Mouse (Mus musculus) CH12.LX (cell line): ENCODE results near the gene Trpm3. TPM values are rescaled to one million over a fixed set of nuclear protein-coding genes. Genes with fewer than 3 reads are reported as not detected.

Source experiments
- DNase-seq: peaks from one replicate; pipeline ENCODE4 v3.0.0-alpha.2; 2013; ENCODE audit errors: extremely low read depth
- H3K27ac ChIP-seq: 2 replicates; pipeline ENCODE4 v1.5.1; 2012; ENCODE audit warnings: low read depth, mild to moderate bottlenecking, control low read depth, moderate library complexity; ENCODE audit not compliant: insufficient read depth
- H3K27me3 ChIP-seq: replicated peaks from 2 replicates; pipeline ENCODE3; 2012; ENCODE audit warnings: inconsistent platforms
- H3K36me3 ChIP-seq, 2 experiments: replicated peaks in 1 of 2; 2 replicates each; pipeline versions ENCODE3 to v1.6.1; 2012; ENCODE audit warnings: inconsistent platforms in 1 of 2, low read length in 1 of 2, mild to moderate bottlenecking in 1 of 2, mixed read lengths in 1 of 2, moderate library complexity in 1 of 2; ENCODE audit not compliant: control insufficient read depth in 1 of 2, insufficient read depth in 1 of 2
- H3K4me1 ChIP-seq, 2 experiments: 2 replicates each; pipeline ENCODE4 v1.6.1; 2012; ENCODE audit warnings: inconsistent platforms in 1 of 2, moderate library complexity in 1 of 2; ENCODE audit not compliant: insufficient read depth in 2 of 2, control insufficient read depth in 1 of 2
- H3K4me2 ChIP-seq: 2 replicates; pipeline ENCODE4 v1.6.1; 2012; ENCODE audit warnings: low read depth, mild to moderate bottlenecking, control low read depth; ENCODE audit not compliant: poor library complexity, insufficient read depth, severe bottlenecking
- H3K4me3 ChIP-seq, 3 experiments: fragments of 150-350 bp in 1 of 3; sonication (generic) in 1 of 3; replicated peaks in 1 of 3; 2 replicates each; pipeline versions ENCODE3 to v1.5.1; 2011 to 2012; ENCODE audit warnings: low read depth in 2 of 3, low read length in 2 of 3, mild to moderate bottlenecking in 2 of 3, moderate library complexity in 2 of 3, control low read depth in 1 of 3, improper control_type of control experiment in 1 of 3, inconsistent platforms in 1 of 3, mixed read lengths in 1 of 3; ENCODE audit not compliant: poor library complexity in 1 of 3
- H3K79me2 ChIP-seq: replicated peaks from 2 replicates; pipeline ENCODE4 v1.6.1; 2012; ENCODE audit warnings: mild to moderate bottlenecking, moderate library complexity; ENCODE audit not compliant: control insufficient read depth, poor library complexity, insufficient read depth, severe bottlenecking; ENCODE audit errors: extremely low read depth
- H3K9ac ChIP-seq: 2 replicates; pipeline ENCODE4 v1.6.1; 2012; ENCODE audit warnings: low read depth, mild to moderate bottlenecking, control low read depth, moderate library complexity; ENCODE audit not compliant: insufficient read depth
- H3K9me3 ChIP-seq: replicated peaks from 2 replicates; pipeline ENCODE3; 2012; ENCODE audit warnings: low read length, inconsistent platforms, mixed read lengths
- CTCF ChIP-seq, 2 experiments: IDR thresholded peaks in 1 of 2; conservative IDR thresholded peaks in 1 of 2; 2 replicates each; pipeline ENCODE4 v1.5.1; 2011 to 2012; ENCODE audit warnings: low read depth in 2 of 2, low read length in 2 of 2, improper control_type of control experiment in 1 of 2, inconsistent platforms in 1 of 2, mild to moderate bottlenecking in 1 of 2, moderate library complexity in 1 of 2
- E2F4 ChIP-seq: IDR thresholded peaks from 2 replicates; pipeline ENCODE4 v1.6.1; 2011; ENCODE audit warnings: low read depth, low read length, improper control_type of control experiment; ENCODE audit not compliant: insufficient replicate concordance
- GABPA ChIP-seq: IDR thresholded peaks from 2 replicates; pipeline ENCODE4 v1.6.1; 2012; ENCODE audit warnings: low read depth, low read length, improper control_type of control experiment, inconsistent platforms; ENCODE audit not compliant: insufficient replicate concordance
- HCFC1 ChIP-seq: IDR thresholded peaks from 2 replicates; pipeline ENCODE4 v1.6.1; 2012; ENCODE audit warnings: low read depth, mild to moderate bottlenecking, inconsistent platforms, low read length, improper control_type of control experiment
- JUN ChIP-seq: IDR thresholded peaks from 2 replicates; pipeline ENCODE4 v1.6.1; 2011; ENCODE audit warnings: low read depth, mild to moderate bottlenecking, low read length, improper control_type of control experiment, moderate library complexity; ENCODE audit not compliant: insufficient read depth
- KAT2A ChIP-seq: IDR thresholded peaks from 2 replicates; pipeline ENCODE4 v1.6.1; 2012; ENCODE audit warnings: low read length, improper control_type of control experiment, inconsistent platforms; ENCODE audit not compliant: insufficient replicate concordance
- MAFK ChIP-seq: IDR thresholded peaks from 2 replicates; pipeline ENCODE4 v1.6.1; 2011; ENCODE audit warnings: low read length, improper control_type of control experiment; ENCODE audit not compliant: insufficient replicate concordance
- MAX ChIP-seq: IDR thresholded peaks from 2 replicates; pipeline ENCODE4 v1.6.1; 2011; ENCODE audit warnings: low read length, improper control_type of control experiment
- NELFE ChIP-seq: IDR thresholded peaks from 2 replicates; pipeline ENCODE4 v1.6.1; 2011; ENCODE audit warnings: low read depth, low read length, improper control_type of control experiment
- USF2 ChIP-seq: conservative IDR thresholded peaks from 2 replicates; pipeline ENCODE4 v1.6.1; 2011; ENCODE audit warnings: low read depth, low read length, improper control_type of control experiment
- ZNF384 ChIP-seq: IDR thresholded peaks from 2 replicates; pipeline ENCODE4 v1.6.1; 2012; ENCODE audit warnings: low read depth, low read length, improper control_type of control experiment, inconsistent platforms
- dilution Hi-C: fragments of 300-500 bp; cut with MboI; formaldehyde crosslinking; loops from 2 replicates; pipeline ENCODE4 v1.14.3; 2020; ENCODE audit warnings: low sequenced_read_pairs; ENCODE audit not compliant: extremely low pct_unique_long_range_greater_than_20kb, extremely low pct_ligation_motif_present
- in situ Hi-C: fragments of 300-500 bp; cut with MboI; formaldehyde crosslinking; loops from 3 replicates; pipeline ENCODE4 v1.14.3; 2019; ENCODE audit warnings: low sequenced_read_pairs, low pct_ligation_motif_present, low pct_unique_long_range_greater_than_20kb, mixed read lengths
- polyA plus RNA-seq: library from polyadenylated mRNA; unstranded; fragments of >175 nt; gene quantifications from 2 replicates; pipeline ENCODE4 v1.2.1, GENCODE M21; 2012; ENCODE audit warnings: low read depth; ENCODE audit not compliant: insufficient read length
- total RNA-seq, 2 experiments: library from RNA; depleted of rRNA; stranded (reverse); fragments of 300-350 nt in 1 of 2; fragments of >200 nt in 1 of 2; gene quantifications; 2 replicates each; pipeline ENCODE4 v1.2.3; 2012 to 2014

Gene Trpm3
- total and polyA plus RNA-seq, 3 experiments, result 0.01 TPM; not detected in 2

DNA sequence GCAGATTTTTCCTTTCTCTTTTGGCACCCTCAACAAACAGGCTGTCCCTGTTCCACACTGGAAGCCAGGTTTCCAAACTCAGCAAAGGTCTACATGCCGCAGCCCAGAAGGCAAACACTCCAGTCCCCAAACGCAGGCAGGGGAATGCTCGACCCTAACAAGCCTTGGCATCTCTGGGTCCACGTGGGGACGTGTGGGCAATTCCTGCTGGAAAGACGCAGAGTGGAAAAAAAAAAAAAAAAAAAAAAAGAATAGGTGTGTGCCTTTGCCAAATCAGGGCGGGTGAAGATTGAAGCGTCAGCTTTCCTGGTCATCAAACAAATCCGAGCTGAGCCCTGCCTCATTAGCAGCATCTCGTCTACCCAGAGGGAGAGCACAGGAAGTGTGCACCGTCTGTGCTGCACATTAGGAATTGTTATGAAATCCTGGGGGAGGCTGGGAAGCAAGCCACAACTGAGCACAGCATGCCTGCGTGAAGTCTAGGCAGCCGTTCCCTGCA, 614.5 kb downstream of the Trpm3 start:
- Histone ChIP-seq H3K27ac (no peak overlapping the region), H3K4me2 (no peak overlapping the region), H3K79me2 (no peaks in the 10 kb centered on the region), H3K4me1 (no peaks in the 10 kb centered on the region), H3K9ac (no peak overlapping the region), H3K9me3 (no peaks in the 10 kb centered on the region), H3K36me3 (no peaks in the 10 kb centered on the region), H3K27me3 (no peaks in the 10 kb centered on the region), H3K4me3 (no peak overlapping the region)
- in situ Hi-C loops, result no loop called here
- no peak for DNase-seq
- TF ChIP-seq JUN, result no peak
- no peak for TF ChIP-seq ZNF384
- dilution Hi-C loops, result no loop called here

DNA sequence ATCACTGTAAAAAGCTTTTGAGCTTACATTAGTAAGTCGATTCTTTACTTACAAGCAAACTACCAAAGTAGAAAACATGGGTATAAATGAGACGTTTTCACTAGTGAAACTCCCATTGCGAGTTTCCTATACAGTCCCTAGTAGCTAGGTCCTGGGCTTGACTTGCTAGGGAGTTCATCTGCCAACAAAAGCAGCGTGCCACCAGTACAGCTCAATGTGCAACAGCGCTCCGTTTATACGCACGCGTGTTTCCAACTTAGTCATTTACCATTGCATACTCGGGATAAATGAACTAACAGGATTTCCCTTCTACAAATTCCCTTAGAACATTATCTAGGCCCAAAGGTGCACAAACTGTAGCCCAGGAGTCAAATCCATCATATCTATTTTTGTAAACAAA, 615.2 kb downstream of the Trpm3 start:
- TF ChIP-seq JUN, result no peak
- no peak for TF ChIP-seq GABPA
- no peak for TF ChIP-seq NELFE
- TF ChIP-seq KAT2A, result no peak
- no peak for TF ChIP-seq CTCF (conservative IDR thresholded peaks at IDR 0.05 in 1 of 2, IDR thresholded peaks at IDR 0.05 in 1 of 2; ENCODE audit: low read depth in 2 of 2, low read length in 2 of 2)
- no peak for TF ChIP-seq USF2
- TF ChIP-seq E2F4, result no peak
- TF ChIP-seq, all 38 proteins: peak for 0
- Histone ChIP-seq H3K79me2 (no peaks in the 10 kb centered on the region), H3K4me1 (no peaks in the 10 kb centered on the region), H3K27me3 (no peaks in the 10 kb centered on the region), H3K9ac (no peak overlapping the region), H3K4me3 (no peak overlapping the region), H3K4me2 (no peak overlapping the region), H3K9me3 (no peaks in the 10 kb centered on the region), H3K27ac (no peak overlapping the region), H3K36me3 (no peaks in the 10 kb centered on the region)
- no peak for DNase-seq
- in situ Hi-C loops (no loop called here), dilution Hi-C loops (no loop called here)

DNA sequence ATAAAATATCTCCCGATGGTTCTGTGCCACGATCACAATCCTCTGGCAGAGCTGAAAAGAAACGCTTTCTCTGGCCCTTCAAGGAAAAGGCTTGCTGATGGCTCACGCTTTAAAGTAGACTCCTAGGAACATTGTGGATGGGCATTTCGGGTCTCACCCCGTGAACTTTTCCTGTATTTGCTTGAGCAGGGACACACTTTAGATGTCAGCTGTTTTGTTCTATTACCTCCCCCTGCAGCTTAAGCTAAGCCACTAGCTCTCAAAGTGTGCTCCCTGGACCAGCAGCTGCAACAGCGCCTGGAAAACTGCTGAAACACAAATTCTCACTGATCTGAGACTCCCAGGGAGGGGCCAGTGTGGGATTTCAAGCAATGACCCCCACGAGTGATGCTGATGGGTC, 615.7 kb downstream of the Trpm3 start:
- no peaks in the 10 kb centered on the region for H3K79me2 ChIP-seq
- dilution Hi-C loops, result no loop called here

More for the DNA sequence above, 615.7 kb downstream of the Trpm3 start:
- Histone ChIP-seq H3K27me3 (no peaks in the 10 kb centered on the region), H3K4me2 (no peak overlapping the region), H3K36me3 (no peaks in the 10 kb centered on the region), H3K4me1 (no peaks in the 10 kb centered on the region), H3K9me3 (no peaks in the 10 kb centered on the region), H3K27ac (no peak overlapping the region), H3K9ac (no peak overlapping the region), H3K4me3 (no peak overlapping the region)
- TF ChIP-seq MAFK (no peak), MAX (no peak), HCFC1 (no peak)
- in situ Hi-C loops, result no loop called here
- DNase-seq, result no peak
